Mouse (Mus musculus): Measurements from ENCODE around the gene Bsn.

The Bsn gene

DNA sequence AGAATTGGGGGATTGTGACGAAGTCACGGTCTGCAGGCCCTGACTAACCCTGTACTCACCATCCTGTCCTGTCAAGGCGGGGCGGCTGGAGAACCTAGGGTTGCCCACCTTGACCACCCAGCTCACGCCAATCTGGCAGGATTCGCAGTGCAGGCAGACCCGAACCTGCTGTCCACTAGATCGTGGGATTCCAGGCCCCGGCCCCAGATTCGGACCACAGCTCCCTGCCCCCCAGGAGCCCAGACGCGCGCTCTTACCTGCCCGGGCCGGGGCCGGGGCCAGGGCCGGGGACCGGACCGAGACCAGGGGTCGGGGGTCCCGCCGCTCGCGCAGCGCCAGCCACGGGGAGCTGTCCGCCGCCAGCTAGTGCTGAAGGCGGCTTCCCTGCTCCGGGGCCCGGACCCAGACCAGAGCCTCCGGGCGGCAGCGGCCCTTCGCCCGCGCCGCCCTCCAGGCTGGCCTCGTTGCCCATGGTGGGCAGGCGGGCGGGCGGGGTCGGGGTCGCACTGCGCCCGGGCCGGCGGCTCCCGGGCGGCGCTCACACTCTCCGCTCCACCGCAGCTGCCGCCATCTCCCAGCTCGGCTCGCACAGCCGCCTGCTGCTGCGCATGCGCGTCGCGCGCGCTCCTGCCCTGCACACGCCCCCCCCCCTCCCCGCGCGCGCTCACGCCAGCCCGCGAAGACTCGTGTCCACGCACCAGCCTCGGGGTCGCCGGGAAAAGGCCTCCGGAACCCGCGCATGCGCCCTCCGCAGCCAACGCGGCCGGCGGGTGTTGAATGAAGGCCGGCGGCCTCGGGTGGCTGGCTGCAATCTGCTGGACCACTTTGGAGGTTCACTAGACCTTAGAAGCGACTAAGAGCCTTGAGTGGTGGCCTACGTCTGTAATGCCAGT, at the start of gene Bsn:
Gene Bsn (minus strand): TSS at position 598 of the 893 bp plus-strand sequence.
- peak; percentile 93 for DNase-seq

DNA sequence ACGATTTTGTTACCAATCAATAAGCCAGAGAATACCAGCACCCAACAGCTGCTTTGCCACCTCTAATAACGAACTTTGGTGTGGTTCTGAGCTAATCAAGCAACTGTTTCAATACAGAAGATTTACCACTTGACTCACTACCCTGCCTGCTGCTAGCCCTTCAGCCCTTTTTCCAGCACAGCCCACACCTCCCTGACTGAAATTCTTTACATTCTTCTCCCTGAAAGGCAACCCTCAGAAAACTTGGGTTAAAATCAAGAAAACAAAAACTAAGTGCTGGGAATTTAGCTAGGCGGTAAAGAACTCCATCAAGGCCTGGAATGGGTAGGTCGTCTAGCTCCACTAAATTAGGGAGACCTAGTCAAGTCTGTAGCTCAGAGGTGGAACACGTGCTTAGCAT, 49.8 kb upstream of the Bsn start:
- DNase-seq, result no peak

DNA sequence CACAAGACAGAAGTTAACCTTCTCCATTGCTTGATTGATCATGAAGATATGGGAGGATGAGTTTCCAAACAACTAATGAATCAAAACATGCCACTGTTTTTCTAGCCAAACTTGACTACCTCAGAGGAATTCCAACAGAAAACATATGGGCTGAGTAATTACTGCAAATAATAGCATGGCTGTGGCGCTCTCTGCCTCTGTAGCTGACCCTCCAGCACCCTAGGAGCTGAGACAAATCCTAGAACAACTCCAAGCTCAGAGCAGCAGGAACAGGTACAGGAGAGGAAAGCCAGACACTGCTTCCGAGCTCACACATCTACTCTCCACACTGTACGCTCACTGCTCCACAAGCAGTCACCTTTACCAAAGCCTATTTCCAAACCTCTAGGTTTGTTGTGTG, 48.6 kb upstream of the Bsn start:
- DNase-seq, result no peak

DNA sequence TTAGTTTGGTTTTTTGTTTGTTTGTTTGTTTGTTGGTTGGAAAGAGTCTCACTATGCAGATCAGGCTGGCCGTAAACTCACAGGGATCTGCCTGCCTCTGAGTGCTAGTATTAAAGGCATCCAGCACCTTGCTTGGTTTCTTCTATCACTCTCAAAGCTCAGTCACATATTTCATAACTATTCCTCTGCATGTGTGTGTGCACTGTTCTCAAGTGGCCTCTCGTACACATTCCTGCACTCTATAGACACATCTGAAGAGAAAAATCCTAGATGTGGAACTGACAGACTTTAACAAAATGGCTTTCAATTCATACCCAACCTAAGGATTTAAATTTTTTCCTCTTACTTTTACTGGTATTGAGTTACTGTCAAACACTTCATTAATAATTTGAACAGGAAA, 48.2 kb upstream of the Bsn start:
- DNase-seq, result no peak

DNA sequence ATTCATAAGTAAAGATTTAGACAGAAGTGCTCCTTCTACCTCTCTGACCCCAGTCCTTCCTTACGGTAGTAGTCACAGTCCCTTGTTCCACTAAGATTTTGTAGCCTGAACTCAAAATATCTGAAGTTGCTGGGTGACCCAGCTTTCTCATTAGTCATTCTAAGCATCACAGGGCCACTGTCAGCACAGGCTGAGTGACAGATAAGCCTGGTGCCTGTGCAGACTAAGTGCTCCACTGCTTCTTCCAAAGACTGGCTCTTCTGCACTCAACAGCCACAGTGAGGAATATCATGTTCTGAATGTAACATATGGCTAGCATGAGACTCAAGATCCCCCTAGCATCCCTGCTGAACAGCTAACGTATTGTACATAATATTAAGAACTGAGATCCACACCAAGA, 44.5 kb upstream of the Bsn start:
- no peak for DNase-seq

DNA sequence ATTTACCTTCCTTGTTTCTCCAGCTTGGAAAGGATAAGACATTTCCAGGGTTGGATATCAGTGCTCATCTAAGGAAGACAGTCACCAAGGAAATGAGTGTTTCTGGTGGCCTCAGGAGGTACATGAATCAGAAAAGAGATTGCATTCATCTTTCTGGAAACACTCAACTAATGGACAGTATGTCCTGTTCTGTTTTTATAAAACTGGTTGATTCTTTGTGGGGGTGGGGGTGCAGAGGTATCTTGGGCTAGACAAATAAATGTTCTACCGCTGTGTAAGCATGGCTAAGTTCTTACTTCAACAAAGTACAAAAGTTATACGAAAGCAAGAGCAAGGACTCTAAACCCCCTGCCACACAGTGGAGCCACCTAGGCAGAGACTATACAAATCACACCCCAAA, 42.7 kb upstream of the Bsn start:
- DNase-seq, result no peak

DNA sequence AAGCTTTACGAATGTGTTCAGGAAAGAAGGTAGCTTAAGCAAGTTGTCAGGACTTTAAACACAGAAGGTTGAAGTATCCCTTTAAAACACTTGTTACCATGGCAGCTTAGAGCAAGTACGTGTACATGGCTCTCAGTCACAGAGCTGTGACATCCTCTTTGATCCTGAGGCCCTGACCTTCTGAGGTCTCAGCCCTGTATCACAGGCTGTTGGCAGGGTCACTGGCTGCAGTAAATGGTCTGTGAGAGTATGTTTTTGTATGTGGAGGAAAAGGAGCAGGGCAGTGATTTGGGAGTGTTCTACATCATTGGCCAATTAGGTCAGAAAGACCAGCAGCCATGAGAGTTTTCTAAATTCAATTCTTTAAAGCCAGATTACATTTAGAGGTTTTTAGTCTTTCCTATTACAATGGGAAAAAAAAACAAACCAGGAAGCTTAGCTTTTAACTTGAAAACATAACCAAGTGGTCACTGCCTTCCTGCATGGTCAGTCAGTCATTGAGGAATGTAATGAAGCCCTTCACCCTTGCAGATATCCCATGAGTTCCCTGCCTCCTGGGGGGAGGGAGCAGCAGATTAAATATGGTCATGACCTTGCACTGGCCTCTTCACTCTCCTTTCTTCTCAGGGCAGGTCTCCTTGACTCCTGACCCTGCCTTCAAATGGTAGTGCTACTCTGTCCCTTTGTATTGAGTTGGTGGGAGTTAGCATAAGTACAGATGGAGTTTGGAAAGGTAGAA, 37.9 kb upstream of the Bsn start:
- DNase-seq, result no peak

DNA sequence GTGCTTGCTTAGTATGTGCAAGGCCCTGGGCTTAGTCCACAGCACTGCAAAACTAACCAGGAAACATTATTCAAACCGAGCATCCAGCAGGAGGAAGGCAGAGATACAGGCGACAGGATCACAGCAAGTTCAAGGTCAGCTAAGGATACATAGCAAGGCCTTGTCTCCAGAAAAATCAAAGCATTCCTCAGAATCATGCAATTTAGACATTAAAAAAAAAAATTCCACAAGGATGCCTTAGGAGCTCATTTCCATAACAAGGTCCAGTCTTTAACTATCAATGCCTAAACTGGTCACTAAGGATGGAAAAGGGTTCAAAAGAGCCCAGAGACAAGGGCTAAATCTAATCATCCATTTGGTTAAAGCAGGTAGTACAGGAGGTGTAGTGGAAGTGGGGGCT, 35.0 kb upstream of the Bsn start:
- DNase-seq, result no peak

DNA sequence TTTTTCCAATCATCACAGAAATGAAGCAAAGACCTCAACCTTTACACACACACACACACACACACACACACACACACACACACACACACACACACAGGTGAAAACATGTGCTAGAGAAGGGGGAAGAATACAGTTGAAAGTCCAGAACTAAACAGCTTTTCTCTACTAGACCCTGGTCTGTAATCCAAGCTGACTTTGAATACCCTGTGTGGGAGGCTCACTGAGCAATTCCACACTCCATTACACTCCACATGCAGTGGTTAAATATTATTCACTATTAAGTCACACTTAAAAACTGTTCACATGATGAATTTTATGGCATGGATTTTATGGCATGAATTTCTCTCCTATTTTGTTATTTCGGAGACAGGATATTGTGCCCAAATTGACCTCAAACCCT, 33.4 kb upstream of the Bsn start:
- no peak for DNase-seq

DNA sequence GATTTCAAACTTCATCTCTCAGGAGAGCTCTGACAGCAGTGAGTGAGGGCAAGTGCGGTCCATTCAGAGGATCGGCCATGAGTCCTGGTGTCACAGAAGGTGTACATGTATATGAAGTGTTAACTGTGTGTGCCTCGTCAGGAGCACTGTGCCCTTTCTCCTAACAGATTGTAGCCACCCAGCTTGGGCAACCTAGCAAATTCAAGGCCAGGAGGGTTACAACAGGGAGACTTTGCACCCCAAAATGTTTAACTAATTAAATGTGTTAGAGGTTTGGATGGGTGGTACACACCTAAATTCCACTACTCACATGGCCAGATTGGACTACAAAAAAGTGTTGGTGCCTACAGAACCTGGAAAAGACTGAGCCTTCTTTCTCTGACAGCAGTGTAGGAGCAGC, 31.4 kb upstream of the Bsn start:
- no peak for DNase-seq

DNA sequence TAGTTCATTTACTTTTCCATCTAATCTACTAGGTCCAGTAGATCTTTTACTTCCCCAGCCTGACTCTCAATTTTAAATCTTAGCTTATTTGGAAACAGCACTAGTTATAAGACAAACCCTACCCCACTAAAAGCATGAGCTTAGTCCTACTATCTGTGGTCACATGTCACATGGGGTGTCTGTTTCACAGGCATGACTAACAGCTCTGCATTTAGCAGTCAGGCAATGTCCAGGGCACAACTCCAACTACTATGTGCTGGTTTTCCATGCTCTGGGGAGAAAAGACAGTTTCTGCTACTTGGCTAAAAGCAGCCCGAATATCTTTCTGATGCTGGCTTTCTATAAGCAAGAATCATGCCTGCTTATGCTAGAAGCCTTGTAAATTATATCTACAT, 30.2 kb upstream of the Bsn start:
- DNase-seq, result peak; percentile 97

DNA sequence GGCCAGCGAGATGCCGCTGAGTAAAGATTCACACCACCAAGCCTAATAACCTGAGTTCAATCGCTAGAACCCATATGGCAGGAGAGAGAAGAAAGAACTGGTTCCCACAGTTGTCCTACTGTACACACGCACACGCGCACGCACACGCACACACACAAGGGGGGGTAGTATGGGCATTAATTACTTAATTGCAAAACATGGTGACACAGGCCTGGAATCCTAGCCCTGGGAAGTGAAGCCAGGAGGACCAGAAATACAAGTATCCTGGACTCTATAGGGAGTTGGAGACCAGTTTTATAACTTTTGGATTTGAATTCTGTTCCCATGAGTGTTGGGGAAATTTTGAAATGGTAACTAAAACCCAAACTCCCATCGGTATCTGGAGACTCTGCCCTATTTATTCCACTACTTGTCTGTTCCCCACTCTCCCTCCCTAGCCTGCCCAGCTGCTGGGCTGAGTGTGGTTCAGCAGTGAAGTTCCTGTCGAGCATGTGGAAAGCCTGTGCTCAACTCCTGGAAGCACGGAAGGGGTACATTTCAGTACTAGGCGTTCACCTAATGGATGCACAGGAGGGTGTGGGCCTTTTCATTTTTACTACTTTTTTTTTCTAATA, 29.7 kb upstream of the Bsn start:
- DNase-seq, result peak; percentile 94

DNA sequence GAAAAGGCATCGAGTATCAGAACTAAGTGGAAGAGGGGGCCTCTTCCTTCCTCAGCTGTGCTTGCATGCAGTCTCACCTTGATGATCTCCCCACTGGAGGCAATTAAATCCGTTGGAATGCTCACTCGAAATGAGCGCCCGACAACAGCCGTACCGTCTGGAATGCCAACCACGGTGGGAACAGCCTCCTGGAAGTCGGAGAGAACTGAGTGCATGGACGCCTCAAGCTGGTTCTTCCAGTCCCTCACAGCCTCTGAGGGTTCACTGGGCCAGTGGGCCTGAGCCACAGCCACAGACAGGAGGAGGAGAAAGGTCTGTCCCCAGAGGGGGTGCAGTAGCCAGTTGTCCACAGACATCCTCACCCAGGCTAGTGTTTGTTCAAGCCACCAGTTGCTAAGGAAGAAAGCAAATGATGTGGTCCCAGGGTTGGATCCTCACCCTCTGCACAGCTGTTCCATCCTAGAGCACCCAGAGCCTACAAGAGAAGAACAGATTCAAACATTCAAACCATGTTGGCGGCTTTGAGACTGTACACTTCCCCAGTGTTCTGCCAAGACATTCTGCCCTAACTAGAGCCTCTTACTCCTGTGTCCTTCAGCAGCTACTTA, 27.9 kb upstream of the Bsn start:
- DNase-seq, result peak; percentile 93

DNA sequence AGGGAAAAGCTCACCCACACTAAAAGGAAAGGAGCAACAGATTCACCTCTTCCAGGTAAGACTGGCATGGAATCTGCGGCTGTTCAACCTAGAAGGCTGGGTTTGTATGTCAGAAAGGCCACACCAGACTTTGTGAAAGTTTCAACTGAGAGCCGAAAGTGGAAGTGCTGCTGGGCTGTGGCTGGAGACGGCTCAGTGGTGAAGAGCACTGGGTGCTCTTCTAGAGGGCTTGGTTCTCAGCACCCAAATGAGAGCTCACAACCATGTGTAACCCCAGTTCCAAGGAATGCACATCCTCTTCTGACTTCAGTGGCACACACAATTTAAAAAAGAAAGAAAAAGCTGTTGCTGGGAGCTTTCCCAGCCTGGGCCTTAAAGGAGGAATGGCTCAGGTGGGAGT, 27.2 kb upstream of the Bsn start:
- no peak for DNase-seq

DNA sequence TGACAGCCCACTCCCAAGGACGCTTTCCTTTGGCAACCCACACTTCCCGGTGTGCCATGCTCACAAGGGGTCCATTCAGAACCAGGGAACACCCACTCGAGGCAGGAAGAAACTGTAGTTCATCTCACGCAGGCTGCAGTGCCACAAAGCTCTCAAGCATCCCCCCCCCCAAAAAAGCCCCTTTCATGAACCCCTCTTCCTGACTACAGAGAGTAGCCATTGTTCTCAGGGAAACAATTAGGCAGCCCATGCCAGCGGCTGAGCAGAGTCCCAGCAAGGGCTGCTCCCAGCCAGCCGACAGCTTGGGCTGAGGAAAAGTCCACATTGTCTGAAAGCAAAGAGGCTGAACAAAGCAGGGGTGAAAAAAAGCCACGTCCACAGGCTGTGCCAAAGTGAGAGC, 22.9 kb upstream of the Bsn start:
- no peak for DNase-seq

DNA sequence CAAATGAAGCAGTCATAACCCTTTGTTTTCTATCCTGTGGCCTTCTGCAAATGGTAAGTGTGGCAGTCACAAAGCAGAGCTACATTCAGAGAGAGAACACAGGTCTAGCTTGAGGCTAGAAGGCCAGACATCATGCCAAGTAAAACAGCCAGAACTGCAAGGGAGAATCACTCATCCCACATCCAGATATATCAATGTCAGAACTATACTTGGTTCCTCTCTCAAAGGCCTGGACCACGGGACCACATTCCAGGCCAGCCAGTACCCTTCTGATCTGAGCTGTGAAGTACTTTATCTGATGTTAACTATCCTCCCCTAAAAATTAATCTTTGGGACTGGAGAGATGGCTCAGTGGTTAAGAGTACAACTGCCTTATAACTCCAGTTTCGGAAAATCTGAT, 22.2 kb upstream of the Bsn start:
- no peak for DNase-seq

DNA sequence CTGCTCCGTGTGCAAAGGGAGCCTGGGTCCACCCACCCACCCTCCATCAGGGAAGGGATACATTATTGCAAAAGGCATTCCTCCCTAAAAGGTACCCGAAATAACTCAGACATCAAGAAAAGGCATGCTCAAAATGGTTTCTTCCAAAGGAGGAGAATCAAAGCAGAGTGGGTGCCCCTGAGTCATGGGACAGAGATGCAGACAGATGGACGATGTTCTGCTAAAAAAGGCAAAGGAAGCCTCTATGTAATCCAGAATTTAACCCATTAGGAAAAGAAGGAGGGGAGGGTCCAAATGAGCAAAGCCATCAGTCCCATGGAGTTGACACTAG, 15.4 kb upstream of the Bsn start:
- no peak for DNase-seq

DNA sequence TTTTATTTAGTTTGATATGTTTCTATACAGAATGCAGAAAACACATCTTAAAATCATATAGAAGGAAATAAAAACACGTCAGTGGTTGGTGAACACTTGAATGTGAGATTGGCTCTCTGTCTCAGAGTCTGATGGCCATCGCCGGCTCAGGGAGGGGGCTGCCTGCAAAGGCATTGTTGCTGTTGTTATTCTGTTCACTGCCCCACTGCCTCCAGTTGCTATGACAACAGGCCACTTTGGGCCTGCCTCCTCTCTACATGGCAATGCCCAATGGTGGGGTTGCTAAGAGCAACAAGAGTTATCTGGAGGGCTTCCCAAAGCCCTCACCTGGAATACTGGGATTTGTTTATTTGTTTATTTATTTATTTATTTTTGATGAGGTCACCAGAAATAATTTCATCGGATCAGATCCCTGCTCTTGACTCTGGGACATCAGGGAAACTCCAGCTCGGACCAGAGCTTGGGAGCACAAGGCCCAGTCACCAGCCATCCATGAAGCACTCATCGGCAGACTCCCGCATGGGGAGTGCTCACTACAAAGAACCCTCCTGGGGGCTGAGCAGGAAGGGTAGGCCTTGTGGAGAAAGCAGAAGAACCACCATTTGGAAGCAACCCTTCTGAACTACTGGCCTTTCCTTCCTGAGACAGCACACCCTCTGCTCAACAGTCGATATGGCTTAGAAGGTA, 14.8 kb upstream of the Bsn start:
- peak; percentile 77 for DNase-seq

DNA sequence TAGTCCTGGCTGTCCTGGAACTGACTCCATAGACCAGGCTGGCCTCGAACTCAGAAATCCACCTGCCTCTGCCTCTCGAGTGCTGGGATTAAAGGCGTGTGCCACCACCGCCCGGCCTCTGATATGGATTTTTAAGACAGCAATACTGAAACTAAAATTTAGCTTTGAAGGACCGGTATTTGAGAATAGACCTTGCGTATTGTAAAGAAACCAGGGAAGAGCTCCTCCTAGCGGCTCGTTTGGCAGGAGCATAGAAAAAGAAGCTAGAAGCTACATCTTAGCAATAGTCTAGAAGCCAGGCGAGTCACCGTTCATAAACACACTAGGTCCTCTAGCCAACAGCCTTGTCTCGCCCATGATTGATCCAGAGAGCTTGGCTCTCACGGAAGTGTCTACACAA, 12.8 kb upstream of the Bsn start:
- DNase-seq, result peak; percentile 95

DNA sequence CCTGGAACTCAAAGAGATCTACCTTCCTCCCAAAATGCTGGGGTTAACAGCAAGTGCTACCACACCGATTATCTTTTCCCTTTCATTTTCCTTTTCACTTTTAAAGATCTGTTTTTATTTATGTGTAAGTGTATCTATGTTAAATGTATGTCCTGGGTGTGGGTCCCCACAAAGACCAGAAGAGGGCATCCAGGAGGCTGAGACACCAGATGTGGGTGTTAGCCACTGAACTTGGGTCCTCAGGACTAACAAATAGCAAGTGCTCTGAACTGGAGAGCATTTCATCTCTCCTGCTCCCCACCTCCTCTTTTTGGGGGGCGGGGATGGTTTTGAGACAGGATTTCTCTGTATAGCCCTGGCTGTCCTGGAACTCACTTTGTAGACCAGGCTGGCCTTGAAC, 12.0 kb upstream of the Bsn start:
- peak; percentile 87 for DNase-seq

DNA sequence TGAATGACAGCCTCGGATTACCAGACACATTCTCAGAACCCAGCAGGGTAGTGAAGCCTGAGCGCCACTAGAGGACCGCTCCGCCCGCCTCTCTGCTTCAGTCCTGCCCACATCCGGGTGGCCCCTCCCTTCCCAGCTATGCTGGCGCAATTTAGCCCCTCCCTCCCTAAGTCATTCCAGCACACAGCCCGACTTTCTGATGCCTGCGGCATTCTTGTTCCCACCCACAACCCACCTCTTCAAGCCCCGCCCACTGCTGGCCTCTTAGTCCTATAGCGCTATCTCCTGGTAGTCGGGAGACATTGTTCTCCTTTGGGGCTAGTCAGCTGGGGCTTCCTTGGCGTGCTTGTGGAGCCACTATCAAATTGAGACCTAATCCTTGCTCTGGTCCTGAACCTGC, 11.0 kb upstream of the Bsn start:
- DNase-seq, result peak; percentile 99

DNA sequence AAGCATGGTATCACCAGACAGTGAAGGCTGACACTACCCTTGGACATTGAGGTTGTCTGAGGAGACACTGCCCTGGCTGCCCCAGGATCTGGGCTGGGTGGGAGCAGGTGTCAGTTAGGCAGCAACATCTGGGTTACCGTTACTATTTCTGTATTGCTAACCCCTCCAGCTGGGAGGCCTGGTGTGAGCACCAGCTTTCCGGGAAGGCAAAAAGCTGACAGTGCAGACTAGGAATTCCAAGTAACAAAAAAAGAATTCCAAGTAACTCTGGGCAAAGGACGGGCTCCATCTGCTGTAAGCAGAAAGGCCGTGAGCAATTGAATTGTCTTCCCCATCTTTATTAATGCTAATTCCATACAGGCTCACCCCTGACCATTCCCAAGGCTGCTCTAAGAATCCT, 8.4 kb upstream of the Bsn start:
- no peak for DNase-seq
